Mouse (Mus musculus): ENCODE results near the gene Olfr1154.

Olfr1154 gene

DNA sequence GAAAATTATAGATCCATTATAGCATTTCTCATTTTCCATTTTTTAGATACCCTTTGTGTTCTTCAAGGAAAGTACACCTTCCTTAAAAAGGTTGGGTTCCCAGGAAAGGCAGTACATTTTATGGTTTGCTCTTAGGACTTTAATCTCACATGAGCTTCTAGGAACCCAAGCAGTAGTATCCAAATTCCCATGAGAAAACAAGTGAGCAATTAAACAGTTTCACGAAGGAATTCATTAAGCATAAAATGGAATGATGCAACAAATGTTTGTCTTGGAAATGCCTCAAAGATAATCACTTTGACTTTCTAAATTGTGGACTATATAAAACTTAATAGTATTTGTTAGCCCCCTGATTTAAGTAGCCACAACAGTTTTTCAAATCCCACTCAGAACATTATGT, at the start of gene Olfr1154:
Olfr1154 (minus strand) TSS at position 101 of the 400 bp plus-strand sequence.
- DNase-seq = no peak

DNA sequence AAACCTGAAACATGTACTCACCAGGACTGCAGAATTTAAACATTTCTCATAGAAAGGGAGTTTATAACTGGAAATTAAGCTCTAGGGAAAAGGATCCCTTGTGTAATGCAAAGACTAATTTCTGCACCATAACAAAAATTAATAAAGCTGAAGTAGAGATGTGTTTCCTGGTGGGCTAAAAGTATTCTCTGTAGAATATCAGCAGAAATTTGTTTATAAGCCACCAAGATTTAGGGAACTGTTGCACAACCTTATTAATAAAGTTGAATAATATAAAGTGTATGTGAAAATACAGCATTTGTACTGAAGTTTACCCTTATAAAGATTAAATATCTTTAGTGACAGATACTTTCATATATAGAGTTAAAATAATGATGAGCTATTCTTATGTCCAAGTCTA, 48.0 kb upstream of the Olfr1154 start, which contains the start of gene Olfr1156:
Olfr1156 (minus strand) TSS at position 101 of the 400 bp plus-strand sequence.
- no peak for DNase-seq

DNA sequence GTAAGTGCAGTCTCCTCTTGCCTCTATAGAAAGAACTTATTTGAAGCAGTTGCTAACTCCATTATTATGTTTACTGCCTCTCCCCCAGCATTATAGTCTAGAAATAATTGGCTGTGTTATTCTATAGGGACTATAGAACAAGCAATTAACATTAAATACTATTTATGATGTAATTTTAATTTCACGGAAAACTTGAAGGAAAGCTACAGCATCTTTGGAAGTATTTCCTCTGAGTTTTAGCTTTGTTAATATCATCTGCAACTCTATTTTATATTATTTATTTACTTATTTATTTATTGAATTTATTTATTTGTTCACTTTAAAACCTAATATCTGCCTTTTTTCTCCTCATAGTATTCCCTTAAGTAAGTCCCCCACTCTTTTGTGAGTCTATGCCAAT, 40.1 kb upstream of the Olfr1154 start, which contains the start of gene Olfr1155:
Olfr1155 (minus strand) TSS at position 101 of the 400 bp plus-strand sequence.
- no peak for DNase-seq

DNA sequence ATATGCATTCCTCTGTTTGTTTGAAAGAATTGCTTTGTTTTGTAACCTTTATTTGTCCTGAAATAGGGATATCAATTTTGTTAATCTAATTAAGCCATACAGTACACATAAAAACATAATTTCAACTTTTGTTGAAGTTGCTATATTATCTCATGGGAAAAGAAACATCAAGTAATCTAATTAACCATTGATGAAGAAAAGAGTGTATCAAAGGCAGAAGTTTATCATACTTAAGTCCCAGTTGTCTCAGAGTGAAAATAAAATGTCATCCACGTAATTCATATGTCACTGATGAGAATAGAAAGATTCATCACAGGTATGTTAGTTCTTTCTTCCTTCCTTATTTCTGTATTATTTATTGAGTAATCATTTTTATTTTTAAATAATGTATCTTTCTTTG, 10.3 kb downstream of the Olfr1154 start, which contains the start of gene Olfr1153:
Olfr1153 (plus strand) TSS at position 301 of the 400 bp plus-strand sequence.
- no peak for DNase-seq

DNA sequence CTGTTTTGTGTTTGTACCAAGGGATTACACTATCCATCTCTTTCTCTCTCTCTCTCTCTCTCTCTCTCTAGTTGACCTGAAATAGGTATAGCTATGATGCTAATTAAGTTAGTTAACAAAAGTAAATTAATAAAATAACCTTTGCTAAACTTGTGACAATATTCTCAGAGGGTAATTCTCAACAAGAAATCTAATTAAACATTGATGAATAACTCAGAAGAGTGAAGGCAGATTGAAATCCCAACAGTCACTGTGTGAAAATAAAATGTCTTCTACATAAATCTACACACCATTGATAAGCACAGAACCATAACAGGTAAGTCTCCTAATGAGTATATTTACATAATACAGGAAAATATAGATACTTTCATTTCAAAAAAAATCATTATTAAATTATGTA, 38.8 kb downstream of the Olfr1154 start, which contains the start of gene Olfr1152:
Olfr1152 (plus strand) TSS at position 301 of the 400 bp plus-strand sequence.
- DNase-seq = no peak

DNA sequence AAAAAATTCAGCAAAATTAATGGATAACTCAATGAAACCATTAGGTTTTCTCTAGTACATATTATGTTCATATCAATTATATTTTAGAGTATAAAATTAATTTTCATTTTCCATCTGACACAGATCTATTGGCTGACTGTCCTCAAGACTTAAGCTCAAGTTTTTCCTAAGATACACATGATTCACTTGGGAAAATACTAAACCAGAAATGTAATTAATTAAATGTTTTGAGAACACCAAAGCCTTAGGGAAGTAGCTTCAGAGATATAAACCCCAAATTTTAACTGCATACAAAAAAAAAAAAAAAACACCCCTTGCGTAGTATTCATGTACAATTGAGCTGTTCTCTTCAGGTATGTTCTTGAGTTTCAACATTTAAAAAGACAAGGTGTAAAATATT, 49.4 kb downstream of the Olfr1154 start, which contains the start of gene Olfr1151:
Olfr1151 (plus strand) TSS at position 301 of the 400 bp plus-strand sequence.
- DNase-seq = no peak
